Mouse (Mus musculus) stomach, embryonic 15.5 days (tissue): ENCODE measurements at regions not wholly inside any gene's neighbourhood (a gene's known extent, or its start where the extent isn't known, plus 50 kb on each side); places are given as distances from the start of the nearest gene placed in this dataset.

Experiments
- ATAC-seq: fragments of 200-750 bp; cut with Nextera tagmentation; 2 replicates; pipeline ENCODE4 v1.8.0; 2017; ENCODE audit warnings: low read depth, moderate number of reproducible peaks, moderate TSS enrichment; ENCODE audit not compliant: insufficient read depth, low FRiP score
- H3K27ac ChIP-seq: fragments of 300-500 bp; sonication (generic); 2 replicates; pipeline ENCODE4 v1.5.1; 2015; ENCODE audit warnings: mild to moderate bottlenecking, inconsistent platforms
- H3K27me3 ChIP-seq: fragments of 300-500 bp; sonication (generic); replicated peaks from 2 replicates; pipeline ENCODE4 v1.6.1; 2015; ENCODE audit warnings: inconsistent platforms
- H3K36me3 ChIP-seq: fragments of 300-500 bp; sonication (generic); 2 replicates; pipeline ENCODE4 v1.6.1; 2015; ENCODE audit warnings: inconsistent platforms
- H3K4me1 ChIP-seq: fragments of 300-500 bp; sonication (generic); 2 replicates; pipeline ENCODE4 v1.6.1; 2015; ENCODE audit warnings: inconsistent platforms
- H3K4me2 ChIP-seq: fragments of 300-500 bp; sonication (generic); 2 replicates; pipeline ENCODE4 v1.6.1; 2015; ENCODE audit warnings: mild to moderate bottlenecking, inconsistent platforms
- H3K4me3 ChIP-seq: fragments of 300-500 bp; sonication (generic); replicated peaks from 2 replicates; pipeline ENCODE4 v1.5.1; 2015; ENCODE audit warnings: inconsistent platforms
- H3K9ac ChIP-seq: fragments of 300-500 bp; sonication (generic); 2 replicates; pipeline ENCODE4 v1.6.1; 2015; ENCODE audit warnings: inconsistent platforms
- H3K9me3 ChIP-seq: fragments of 300-500 bp; sonication (generic); 2 replicates; pipeline ENCODE4 v1.6.1; 2016; ENCODE audit warnings: inconsistent platforms
- WGBS: fragments of 180-500 bp; shearing (Covaris S2); methylation state at CpG from one replicate; pipeline ENCODE4 v1.1.7; 2015; 5-methylcytosine and 5-hydroxymethylcytosine counted together

DNA sequence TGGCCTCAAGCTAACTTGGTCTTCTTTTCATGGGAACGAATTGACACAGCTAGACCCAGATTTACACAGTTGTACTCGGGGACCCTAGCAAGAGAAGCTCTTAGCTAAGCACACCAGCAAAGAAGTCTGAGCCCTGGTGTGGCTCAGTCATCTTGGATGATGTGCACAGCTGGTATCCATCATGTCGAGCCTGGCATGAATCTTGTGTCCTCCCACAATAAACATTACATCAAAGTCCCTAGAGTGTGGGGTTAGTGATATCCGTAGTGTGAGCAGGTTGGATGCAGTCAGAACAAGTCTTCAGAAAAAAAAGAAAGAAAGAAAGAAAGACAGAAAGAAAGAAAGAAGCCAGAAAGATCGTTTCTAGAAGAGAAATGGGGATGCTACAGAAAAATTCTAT is 52.1 kb upstream of the Hmcn1 start:
- Histone ChIP-seq H3K9ac (no peak overlapping the region), H3K4me3 (no peak overlapping the region), H3K9me3 (no peaks in the 10 kb centered on the region), H3K27ac (no peak overlapping the region), H3K27me3 (no peaks in the 10 kb centered on the region), H3K4me2 (no peak overlapping the region), H3K36me3 (no peaks in the 10 kb centered on the region), H3K4me1 (no peaks in the 10 kb centered on the region; the same call in 1 of the 2 replicates)
- no peak for ATAC-seq
- WGBS: 45% methylated on average over 5 of the region's 5 CpGs

- no peak for ATAC-seq
- Histone ChIP-seq H3K4me3 (no peak overlapping the region), H3K9me3 (no peaks in the 10 kb centered on the region), H3K27ac (no peak overlapping the region), H3K9ac (no peak overlapping the region), H3K27me3 (no peaks in the 10 kb centered on the region), H3K4me2 (no peak overlapping the region), H3K4me1 (no peaks in the 10 kb centered on the region), H3K36me3 (no peaks in the 10 kb centered on the region)
- WGBS: 55% methylated on average over 7 of the region's 7 CpGs
Observed at GRCm38 (mm10) chr1:151046626-151047025, 53.4 kb upstream of the Hmcn1 start.

- Histone ChIP-seq H3K36me3 (no peaks in the 10 kb centered on the region), H3K4me1 (no peaks in the 10 kb centered on the region), H3K4me3 (no peak overlapping the region), H3K9me3 (no peaks in the 10 kb centered on the region), H3K27me3 (no peaks in the 10 kb centered on the region), H3K27ac (no peak overlapping the region), H3K9ac (no peak overlapping the region), H3K4me2 (no peak overlapping the region)
- peak; percentile 67; the same call in 1 of the 2 replicates for ATAC-seq
- 66% methylated on average over 19 of the region's 19 CpGs for WGBS
Observed at GRCm38 (mm10) chr1:151049726-151050506, 56.7 kb upstream of the Hmcn1 start.

GRCm38 (mm10) chr1:151050507-151050816 is 57.2 kb upstream of the Hmcn1 start:
- H3K27me3 ChIP-seq: no peaks in the 10 kb centered on the region

DNA sequence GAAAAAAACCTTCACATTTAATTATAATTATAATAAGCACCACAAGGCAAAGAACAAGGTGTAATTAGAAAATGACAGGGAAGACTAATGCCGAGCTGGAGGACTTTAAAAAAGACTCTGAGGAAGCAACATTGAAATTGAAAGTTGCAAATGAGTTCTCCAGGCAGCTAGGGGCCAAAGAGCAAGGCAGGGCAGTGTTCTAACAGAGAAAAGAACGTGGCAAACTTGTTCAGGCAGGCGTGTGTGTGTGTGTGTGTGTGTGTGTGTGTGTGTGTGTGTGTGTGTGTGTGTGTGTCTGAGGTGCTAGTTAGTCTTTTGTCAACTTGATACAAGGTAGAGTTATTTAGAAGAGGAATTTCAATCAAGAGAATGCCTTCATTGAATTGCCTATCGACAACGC is 60.0 kb upstream of the Hmcn1 start:
- Histone ChIP-seq H3K36me3 (no peaks in the 10 kb centered on the region), H3K4me1 (no peaks in the 10 kb centered on the region), H3K27ac (no peak overlapping the region), H3K9me3 (no peaks in the 10 kb centered on the region), H3K4me2 (no peak overlapping the region), H3K27me3 (no peaks in the 10 kb centered on the region), H3K4me3 (no peak overlapping the region), H3K9ac (no peak overlapping the region)
- WGBS: 64% methylated on average over 5 of the region's 5 CpGs
- ATAC-seq: no peak

More at GRCm38 (mm10) chr1:151050507-151050816, 57.2 kb upstream of the Hmcn1 start:
- Histone ChIP-seq H3K9me3 (no peaks in the 10 kb centered on the region), H3K9ac (no peak overlapping the region), H3K36me3 (no peaks in the 10 kb centered on the region), H3K4me2 (no peak overlapping the region), H3K4me1 (no peaks in the 10 kb centered on the region), H3K27ac (no peak overlapping the region), H3K4me3 (no peak overlapping the region)
- ATAC-seq: no peak
- WGBS: 83% methylated on average over 3 of the region's 3 CpGs

- no peak for ATAC-seq
- no peak overlapping the region for H3K4me2 ChIP-seq
- no peak overlapping the region for H3K27ac ChIP-seq
- no peaks in the 10 kb centered on the region for H3K27me3 ChIP-seq
- no peak overlapping the region for H3K4me3 ChIP-seq
- 88% methylated on average over 6 of the region's 6 CpGs for WGBS
- no peaks in the 10 kb centered on the region for H3K9me3 ChIP-seq
- no peak overlapping the region for H3K9ac ChIP-seq
- H3K36me3 ChIP-seq: no peaks in the 10 kb centered on the region
- no peaks in the 10 kb centered on the region for H3K4me1 ChIP-seq
Observed at GRCm38 (mm10) chr1:151055396-151055795, 62.2 kb upstream of the Hmcn1 start.

GRCm38 (mm10) chr1:151059546-151060136 is 66.4 kb upstream of the Hmcn1 start:
- WGBS: 77% methylated on average over 4 of the region's 4 CpGs
- Histone ChIP-seq H3K27ac (no peak overlapping the region), H3K4me1 (peaks cover 6% of the 10 kb centered on the region; the same call in 1 of the 2 replicates), H3K36me3 (no peaks in the 10 kb centered on the region), H3K4me2 (no peak overlapping the region), H3K4me3 (no peak overlapping the region), H3K9ac (no peak overlapping the region), H3K9me3 (no peaks in the 10 kb centered on the region), H3K27me3 (no peaks in the 10 kb centered on the region)
- ATAC-seq: no peak

- no peak overlapping the region for H3K4me3 ChIP-seq
- H3K27me3 ChIP-seq: no peaks in the 10 kb centered on the region
- H3K9ac ChIP-seq: no peak overlapping the region
- H3K9me3 ChIP-seq: no peaks in the 10 kb centered on the region
- H3K27ac ChIP-seq: no peak overlapping the region
- no peak overlapping the region for H3K4me2 ChIP-seq
- H3K4me1 ChIP-seq: peaks cover 6% of the 10 kb centered on the region; the same call in 1 of the 2 replicates
- H3K36me3 ChIP-seq: no peaks in the 10 kb centered on the region
- ATAC-seq: no peak
- WGBS: 58% methylated on average over 9 of the region's 9 CpGs
Observed at GRCm38 (mm10) chr1:151065090-151065567, 71.9 kb upstream of the Hmcn1 start.

- whole genome bisulfite sequencing: 79% methylated on average over 15 of the region's 15 CpGs
- Histone ChIP-seq H3K27ac (no peak overlapping the region), H3K36me3 (no peaks in the 10 kb centered on the region), H3K9me3 (no peaks in the 10 kb centered on the region), H3K9ac (no peak overlapping the region), H3K4me3 (no peak overlapping the region), H3K27me3 (no peaks in the 10 kb centered on the region), H3K4me2 (no peak overlapping the region), H3K4me1 (peaks cover 6% of the 10 kb centered on the region; the same call in 1 of the 2 replicates)
- no peak for ATAC-seq
Observed at GRCm38 (mm10) chr1:151066379-151067128, 73.3 kb upstream of the Hmcn1 start.

DNA sequence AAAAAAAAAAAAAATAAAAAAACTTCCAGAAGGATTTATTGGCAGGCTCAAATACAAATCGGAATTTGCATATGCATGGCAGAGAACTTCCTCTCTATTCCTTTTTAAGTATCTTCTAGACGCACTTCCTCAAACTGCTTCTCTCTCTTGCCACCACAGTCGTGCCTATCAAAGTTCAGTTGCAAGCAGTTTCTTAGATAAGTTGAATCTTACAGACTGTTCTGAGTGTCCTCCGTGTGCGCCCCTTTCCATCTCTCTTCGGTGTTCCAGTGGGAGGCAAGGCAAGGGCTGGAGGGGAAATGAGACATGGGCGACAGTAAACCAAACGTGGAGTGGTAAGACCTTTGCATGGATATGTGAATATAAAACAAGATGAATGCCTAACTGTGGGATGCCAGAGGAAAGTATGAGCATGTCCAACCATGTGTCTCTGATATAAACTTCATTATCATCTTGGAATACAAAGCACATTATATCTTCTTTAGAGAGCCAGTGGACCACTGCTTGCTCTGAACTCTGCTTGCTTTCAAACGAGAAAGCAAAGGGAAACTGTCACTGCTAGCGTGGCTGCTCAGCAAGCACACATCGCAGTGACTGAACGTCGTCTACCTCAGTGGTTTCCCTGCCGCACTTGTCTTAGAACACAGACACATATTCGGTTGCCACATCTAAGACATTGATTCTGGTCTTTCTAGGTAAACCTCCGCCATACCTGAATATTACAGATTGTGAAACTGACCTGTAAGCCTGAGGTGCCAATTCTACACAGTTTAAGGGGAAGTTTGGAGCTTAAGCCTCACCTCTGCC is 81.5 kb upstream of the Hmcn1 start:
- no peaks in the 10 kb centered on the region for H3K9me3 ChIP-seq
- H3K4me2 ChIP-seq: no peak overlapping the region
- ATAC-seq: no peak
- no peak overlapping the region for H3K27ac ChIP-seq
- 81% methylated on average over 16 of the region's 16 CpGs for WGBS
- H3K27me3 ChIP-seq: no peaks in the 10 kb centered on the region
- no peak overlapping the region for H3K9ac ChIP-seq
- no peaks in the 10 kb centered on the region for H3K36me3 ChIP-seq
- no peak overlapping the region for H3K4me3 ChIP-seq
- no peaks in the 10 kb centered on the region for H3K4me1 ChIP-seq

DNA sequence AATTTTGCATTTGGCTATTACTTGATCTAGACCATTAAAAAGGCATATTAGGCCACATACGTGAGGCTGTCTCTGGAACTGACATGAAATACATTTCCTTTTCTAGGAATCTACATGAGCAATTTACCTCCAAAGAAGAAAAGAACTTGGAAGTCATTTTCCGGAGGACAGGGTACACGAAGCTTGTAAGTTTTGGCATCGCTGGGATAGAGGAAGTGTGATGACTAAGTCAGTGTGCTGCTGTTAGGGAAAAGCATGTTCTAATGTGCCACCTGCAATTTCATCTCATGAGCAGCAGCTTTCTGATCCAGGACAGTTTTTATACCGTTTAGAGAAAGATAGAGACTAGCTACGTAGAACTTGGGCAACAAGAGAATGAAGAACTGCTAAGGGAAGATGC is 82.3 kb upstream of the Hmcn1 start:
- H3K4me2 ChIP-seq: no peak overlapping the region
- no peaks in the 10 kb centered on the region for H3K36me3 ChIP-seq
- no peaks in the 10 kb centered on the region for H3K4me1 ChIP-seq
- no peak overlapping the region for H3K9ac ChIP-seq
- no peak for ATAC-seq
- no peak overlapping the region for H3K27ac ChIP-seq
- WGBS: 81% methylated on average over 6 of the region's 6 CpGs
- H3K4me3 ChIP-seq: no peak overlapping the region
- H3K9me3 ChIP-seq: no peaks in the 10 kb centered on the region
- H3K27me3 ChIP-seq: no peaks in the 10 kb centered on the region
